Mouse (Mus musculus) hindbrain, embryonic 13.5 days (tissue): ENCODE results near the gene Rbbp7. TPM values are rescaled to one million over a fixed set of nuclear protein-coding genes. Genes with fewer than 3 reads are reported as not detected.
A peak's percentile ranks its signal among the peaks of the same experiment; 100 is the strongest.
"Not testable (repeated sequence)": the region's sequence is repeated elsewhere in the genome, so short reads cannot be mapped to it uniquely, and the experiment has no call there.

Experiments
- ATAC-seq: fragments of 200-750 bp; cut with Nextera tagmentation; 2 replicates; pipeline ENCODE4 v1.8.0; 2017; ENCODE audit warnings: moderate TSS enrichment; ENCODE audit not compliant: low FRiP score
- H3K27ac ChIP-seq: fragments of 300-500 bp; sonication (generic); 2 replicates; pipeline ENCODE4 v1.5.1; 2015; ENCODE audit warnings: inconsistent platforms, mild to moderate bottlenecking, moderate library complexity
- H3K27me3 ChIP-seq: fragments of 300-500 bp; sonication (generic); 2 replicates; pipeline ENCODE4 v1.6.1; 2015; ENCODE audit warnings: mild to moderate bottlenecking, inconsistent platforms
- H3K36me3 ChIP-seq: fragments of 300-500 bp; sonication (generic); 2 replicates; pipeline ENCODE4 v1.6.1; 2015; ENCODE audit warnings: mild to moderate bottlenecking, inconsistent platforms
- H3K4me1 ChIP-seq: fragments of 300-500 bp; sonication (generic); replicated peaks from 2 replicates; pipeline ENCODE4 v1.6.1; 2015; ENCODE audit warnings: inconsistent platforms
- H3K4me2 ChIP-seq: fragments of 300-500 bp; sonication (generic); 2 replicates; pipeline ENCODE4 v1.6.1; 2015; ENCODE audit warnings: inconsistent platforms, mild to moderate bottlenecking, moderate library complexity
- H3K4me3 ChIP-seq: fragments of 300-500 bp; sonication (generic); 2 replicates; pipeline ENCODE4 v1.5.1; 2015; ENCODE audit warnings: mild to moderate bottlenecking, inconsistent platforms
- H3K9ac ChIP-seq: fragments of 300-500 bp; sonication (generic); 2 replicates; pipeline ENCODE4 v1.6.1; 2015; ENCODE audit warnings: mild to moderate bottlenecking, inconsistent platforms
- H3K9me3 ChIP-seq: fragments of 300-500 bp; sonication (generic); 2 replicates; pipeline ENCODE4 v1.6.1; 2016; ENCODE audit warnings: inconsistent platforms
- whole genome bisulfite sequencing: fragments of 180-500 bp; shearing (Covaris S2); methylation state at CpG from one replicate; pipeline ENCODE4 v1.1.7; 2015; 5-methylcytosine and 5-hydroxymethylcytosine counted together
- polyA plus RNA-seq: library from polyadenylated mRNA; unstranded; fragments of >200 nt; fragmentation: Nextera tagmentation; extraction: Ambion mirVana; gene quantifications from 2 replicates; pipeline ENCODE4 v1.2.1, GENCODE M21; 2015

Rbbp7 gene
- polyA plus RNA-seq, 1 experiment from 2014 or later, result 217 TPM

- WGBS, result 87% methylated on average over 4 of the region's 4 CpGs
- no peak overlapping the region for H3K4me2 ChIP-seq
- H3K27ac ChIP-seq, result no peak overlapping the region
- no peaks in the 10 kb centered on the region for H3K36me3 ChIP-seq
- ATAC-seq, result no peak
- H3K9me3 ChIP-seq, result no peaks in the 10 kb centered on the region
- H3K4me1 ChIP-seq, result peaks cover 5% of the 10 kb centered on the region
- H3K4me3 ChIP-seq, result no peak overlapping the region
- H3K9ac ChIP-seq, result no peak overlapping the region
- 0 out of 2 replicates have a peak, but pooled peaks cover 3% of the 10 kb centered on the region for H3K27me3 ChIP-seq
These were observed 5.9 kb upstream of the Rbbp7 start for GRCm38 (mm10) chrX:162754314-162754713.

DNA sequence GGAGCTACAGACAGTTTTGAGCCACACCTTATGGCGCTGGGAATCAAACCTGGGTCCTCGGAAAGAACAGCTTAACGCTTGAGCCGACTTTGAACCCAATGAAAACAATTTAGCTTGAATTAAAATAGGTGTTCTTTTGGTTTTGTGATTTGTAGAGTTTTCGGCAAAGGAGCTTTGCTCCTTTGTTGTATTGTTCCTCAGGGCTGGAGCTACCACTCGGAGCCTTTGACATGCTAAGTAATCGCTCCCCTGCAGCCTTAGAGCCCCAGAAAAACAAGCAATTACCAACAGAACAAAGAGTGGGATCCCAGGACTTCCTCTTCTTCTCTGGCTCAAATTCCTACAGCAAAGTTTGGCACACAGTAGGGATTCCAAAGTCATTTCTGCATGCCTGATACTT lies 4.1 kb upstream of the Rbbp7 start:
- no peak overlapping the region for H3K4me3 ChIP-seq
- H3K27ac ChIP-seq, result no peak overlapping the region
- no peak overlapping the region for H3K4me2 ChIP-seq
- H3K9ac ChIP-seq, result no peak overlapping the region
- peaks cover 6% of the 10 kb centered on the region for H3K4me1 ChIP-seq
- H3K36me3 ChIP-seq, result no peaks in the 10 kb centered on the region
- H3K27me3 ChIP-seq, result 0 out of 2 replicates have a peak, but pooled peaks cover 3% of the 10 kb centered on the region
- H3K9me3 ChIP-seq, result no peaks in the 10 kb centered on the region
- ATAC-seq, result no peak
- WGBS, result 34% methylated on average over 7 of the region's 7 CpGs

DNA sequence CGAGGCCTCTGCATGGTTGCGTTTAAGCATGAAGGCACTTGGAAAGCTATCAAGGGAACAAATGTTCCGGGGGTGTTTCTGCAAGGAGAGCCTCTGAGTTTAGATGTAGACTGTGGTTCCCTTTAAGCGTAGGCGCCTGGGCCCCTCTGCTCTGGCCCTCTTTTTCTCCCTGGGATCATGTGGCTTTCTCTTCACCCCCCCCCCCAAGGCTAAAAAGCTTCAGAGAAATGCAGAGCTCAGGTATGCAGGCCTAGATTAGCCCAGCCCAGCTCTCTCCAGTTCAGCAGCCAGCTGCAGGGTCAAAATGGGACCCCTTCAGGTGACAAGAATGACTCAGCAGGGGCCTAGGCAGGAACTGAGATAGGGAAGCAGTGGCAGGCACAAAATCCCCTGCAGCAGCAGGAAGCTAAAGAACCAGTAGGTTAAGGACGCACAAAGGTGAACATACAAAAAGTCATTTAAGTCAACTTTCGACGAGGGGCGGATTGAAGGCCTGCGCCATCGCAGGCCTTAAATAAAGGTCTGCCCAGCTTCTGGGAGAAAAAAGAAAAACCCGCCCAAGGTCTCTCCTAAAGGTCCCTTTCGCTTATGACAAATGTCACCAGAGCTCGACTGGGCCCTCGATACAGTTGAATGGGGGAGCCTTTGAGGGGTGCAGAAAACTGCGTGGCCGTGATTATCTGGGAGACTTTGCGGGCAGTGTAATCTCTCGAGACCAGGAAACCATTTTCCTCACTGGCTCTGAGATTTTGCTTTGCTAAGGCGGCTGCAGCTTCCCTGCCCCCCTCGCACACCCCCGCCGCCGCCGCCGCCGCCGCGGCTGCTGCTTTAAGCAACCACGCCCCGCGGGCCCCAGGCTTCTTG lies 719 bp upstream of the Rbbp7 start:
- peaks cover 9% of the 10 kb centered on the region for H3K4me1 ChIP-seq
- H3K9ac ChIP-seq, result peak overlapping the region; percentile 66
- H3K27me3 ChIP-seq, result no peaks in the 10 kb centered on the region
- no peaks in the 10 kb centered on the region for H3K9me3 ChIP-seq
- peak overlapping the region; percentile 92 for H3K27ac ChIP-seq
- no peaks in the 10 kb centered on the region for H3K36me3 ChIP-seq
- peak; percentile 67; the same call in 1 of the 2 replicates for ATAC-seq
- peak overlapping the region; percentile 60 for H3K4me3 ChIP-seq
- peak overlapping the region; percentile 51 for H3K4me2 ChIP-seq
- WGBS, result 22% methylated on average over 25 of the region's 32 CpGs

DNA sequence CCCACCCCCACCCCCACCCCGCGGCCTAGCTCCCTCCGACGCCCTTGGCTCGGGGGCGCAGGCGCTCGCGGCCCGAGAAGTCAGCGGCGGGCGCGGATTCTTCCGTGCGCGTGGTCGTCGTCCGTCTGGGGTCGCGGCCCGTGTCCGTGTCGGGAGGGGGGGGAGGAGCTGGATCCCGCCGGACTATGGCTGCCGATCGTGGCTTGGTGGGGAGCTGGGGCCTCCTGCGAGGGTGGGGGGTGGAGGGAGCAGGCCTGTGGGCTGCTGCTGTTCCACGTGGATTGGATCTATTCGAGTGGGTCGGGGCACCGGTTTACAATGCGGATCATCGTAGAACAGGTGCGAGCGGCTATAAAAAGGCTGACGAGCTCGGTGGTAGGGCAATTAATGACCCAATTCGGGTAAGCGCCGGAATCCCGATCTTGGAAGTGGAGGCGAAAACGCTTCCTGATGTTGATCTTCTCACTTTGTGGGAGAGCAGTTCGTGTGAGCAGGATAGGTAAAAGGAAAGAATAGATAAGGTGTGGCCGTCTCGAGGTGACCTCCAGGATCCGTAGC lies 835 bp downstream of the Rbbp7 start:
- H3K27me3 ChIP-seq, result no peaks in the 10 kb centered on the region
- H3K9me3 ChIP-seq, result no peaks in the 10 kb centered on the region
- peak; percentile 26; the same call in 1 of the 2 replicates for ATAC-seq
- WGBS, result 8% methylated on average over 46 of the region's 50 CpGs
- peak overlapping the region; percentile 75 for H3K9ac ChIP-seq
- H3K4me1 ChIP-seq, result peaks cover 9% of the 10 kb centered on the region
- H3K4me3 ChIP-seq, result peak overlapping the region; percentile 60
- peak overlapping the region; percentile 58 for H3K4me2 ChIP-seq
- H3K27ac ChIP-seq, result peak overlapping the region; percentile 92
- no peaks in the 10 kb centered on the region for H3K36me3 ChIP-seq

GRCm38 (mm10) chrX:162761716-162762395 lies 1.7 kb downstream of the Rbbp7 start:
- Histone ChIP-seq H3K9me3 (no peaks in the 10 kb centered on the region), H3K4me3 (peak overlapping the region; percentile 60), H3K36me3 (no peaks in the 10 kb centered on the region), H3K27me3 (no peaks in the 10 kb centered on the region), H3K4me2 (peak overlapping the region; percentile 58), H3K4me1 (peaks cover 9% of the 10 kb centered on the region), H3K9ac (peak overlapping the region; percentile 75; the same call in 1 of the 2 replicates), H3K27ac (no peak overlapping the region)
- no peak for ATAC-seq
- 48% methylated on average over 9 of the region's 9 CpGs for WGBS

GRCm38 (mm10) chrX:162770726-162771125 lies 10.5 kb downstream of the Rbbp7 start:
- H3K27ac ChIP-seq, result no peak overlapping the region
- no peak overlapping the region for H3K4me2 ChIP-seq
- H3K27me3 ChIP-seq, result no peaks in the 10 kb centered on the region
- H3K4me1 ChIP-seq, result no peaks in the 10 kb centered on the region
- 85% methylated on average over 1 of the region's 1 CpGs for WGBS
- ATAC-seq, result no peak
- H3K9me3 ChIP-seq, result no peaks in the 10 kb centered on the region
- H3K4me3 ChIP-seq, result no peak overlapping the region
- H3K36me3 ChIP-seq, result peaks cover 16% of the 10 kb centered on the region
- no peak overlapping the region for H3K9ac ChIP-seq

DNA sequence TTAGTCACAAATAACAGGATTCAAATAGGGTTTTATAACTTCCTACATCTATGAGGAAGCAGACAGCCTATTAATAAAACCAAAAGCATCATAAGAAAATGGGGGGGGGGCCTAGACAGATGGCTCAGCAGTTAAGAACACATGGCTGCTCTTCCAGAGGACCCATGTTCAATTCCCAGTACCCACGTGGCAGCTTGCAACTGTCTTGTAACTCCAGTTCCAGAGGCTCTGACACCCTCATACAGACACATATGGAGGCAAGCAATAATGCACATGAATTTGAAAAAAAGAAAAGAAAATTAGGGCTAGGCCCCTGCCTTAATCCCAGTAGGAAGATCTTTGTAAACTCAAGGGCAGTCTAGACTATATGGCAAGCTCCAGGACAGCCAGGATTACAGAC lies 28.2 kb downstream of the Rbbp7 start:
- WGBS, result 71% methylated on average over 1 of the region's 1 CpGs

GRCm38 (mm10) chrX:162791392-162791791 lies 31.2 kb downstream of the Rbbp7 start:
- H3K9me3 ChIP-seq, H3K27ac ChIP-seq, H3K4me1 ChIP-seq, H3K4me3 ChIP-seq, ATAC-seq, H3K36me3 ChIP-seq, H3K9ac ChIP-seq, H3K4me2 ChIP-seq, H3K27me3 ChIP-seq: not testable (repeated sequence)
- WGBS, result 84% methylated on average over 5 of the region's 5 CpGs

More for the DNA sequence above, 28.2 kb downstream of the Rbbp7 start:
- Histone ChIP-seq H3K4me2 (no peak overlapping the region), H3K27me3 (no peaks in the 10 kb centered on the region), H3K27ac (no peak overlapping the region), H3K36me3 (peaks cover 6% of the 10 kb centered on the region), H3K4me3 (no peak overlapping the region), H3K9ac (no peak overlapping the region), H3K4me1 (no peaks in the 10 kb centered on the region), H3K9me3 (no peaks in the 10 kb centered on the region)
- no peak for ATAC-seq

GRCm38 (mm10) chrX:162800371-162800770 lies 40.2 kb downstream of the Rbbp7 start:
- H3K4me3 ChIP-seq, result no peak overlapping the region
- H3K27ac ChIP-seq, result no peak overlapping the region
- H3K9ac ChIP-seq, result no peak overlapping the region
- no peaks in the 10 kb centered on the region for H3K9me3 ChIP-seq
- no peak overlapping the region for H3K4me2 ChIP-seq
- H3K36me3 ChIP-seq, result no peaks in the 10 kb centered on the region
- no peak for ATAC-seq
- no peaks in the 10 kb centered on the region for H3K27me3 ChIP-seq
- H3K4me1 ChIP-seq, result no peaks in the 10 kb centered on the region

- Histone ChIP-seq H3K9me3 (no peaks in the 10 kb centered on the region), H3K4me3 (peak overlapping the region; percentile 57), H3K4me2 (peak overlapping the region; percentile 77), H3K36me3 (no peaks in the 10 kb centered on the region), H3K27ac (no peak overlapping the region), H3K4me1 (peaks cover 6% of the 10 kb centered on the region; the same call in 1 of the 2 replicates), H3K9ac (peak overlapping the region; percentile 76; the same call in 1 of the 2 replicates), H3K27me3 (no peaks in the 10 kb centered on the region)
- 44% methylated on average over 6 of the region's 6 CpGs for WGBS
- ATAC-seq, result no peak
These were observed 67.8 kb downstream of the Rbbp7 start for GRCm38 (mm10) chrX:162828016-162828415.
